ENCODE assay signal across 10 mouse cellular contexts in genomic region chr13:60607411-60607810, GRCm38 (mm10).
"Had no signal": no experiment of that assay in that cellular context is flagged by ENCODE, and none has a peak within 500 bp of the region (broad histone marks: within the 10 kb centered on the region; RNA-seq: fewer than 3 reads in every experiment).

No protein-coding gene starts in this region.

- H3K4me3 ChIP-seq: hindbrain, embryonic 15.5 days; limb, embryonic 12.5 days; midbrain, embryonic 12.5 days had no signal

- ATAC-seq: intestine, embryonic 16.5 days; midbrain, embryonic 16.5 days had no signal

- H3K27ac ChIP-seq: hindbrain, embryonic 15.5 days; limb, embryonic 12.5 days; midbrain, embryonic 12.5 days; stomach, postnatal 0 days had no signal

- H3K27me3 ChIP-seq: hindbrain, embryonic 15.5 days; limb, embryonic 12.5 days; midbrain, embryonic 12.5 days had no signal

- H3K9me3 ChIP-seq: hindbrain, embryonic 15.5 days; limb, embryonic 12.5 days; midbrain, embryonic 12.5 days had no signal

- H3K4me2 ChIP-seq: hindbrain, embryonic 15.5 days; limb, embryonic 12.5 days; midbrain, embryonic 12.5 days had no signal

- H3K9ac ChIP-seq: hindbrain, embryonic 15.5 days; limb, embryonic 12.5 days; midbrain, embryonic 12.5 days had no signal

- DNase-seq: kidney, adult 8-10 months; lung, adult 18-20 months; right cerebral cortex, postnatal 14 days; thymus, postnatal 4 days had no signal
